Mouse (Mus musculus) midbrain, embryonic 10.5 days (tissue): ENCODE measurements at regions not wholly inside any gene's neighbourhood (a gene's known extent, or its start where the extent isn't known, plus 50 kb on each side); places are given as distances from the start of the nearest gene placed in this dataset.
A peak's percentile ranks its signal among the peaks of the same experiment; 100 is the strongest.

Experiments used
- DNase-seq: peaks from one replicate; pipeline ENCODE4 v3.0.0-alpha.2; 2017; ENCODE audit warnings: low spot score
- H3K27ac ChIP-seq: fragments of 300-500 bp; sonication (generic); replicated peaks from 2 replicates; pipeline ENCODE4 v1.5.1; 2016; ENCODE audit warnings: mild to moderate bottlenecking
- H3K27me3 ChIP-seq: fragments of 300-500 bp; sonication (generic); 2 replicates; pipeline ENCODE4 v1.6.1; 2016; ENCODE audit warnings: low read depth, mild to moderate bottlenecking; ENCODE audit not compliant: poor library complexity, severe bottlenecking
- H3K36me3 ChIP-seq: fragments of 300-500 bp; sonication (generic); 2 replicates; pipeline ENCODE4 v1.6.1; 2016; ENCODE audit warnings: mild to moderate bottlenecking, moderate library complexity
- H3K4me1 ChIP-seq: fragments of 300-500 bp; sonication (generic); 2 replicates; pipeline ENCODE4 v1.6.1; 2016
- H3K4me3 ChIP-seq: fragments of 300-500 bp; sonication (generic); 2 replicates; pipeline ENCODE4 v1.5.1; 2016; ENCODE audit warnings: mild to moderate bottlenecking, moderate library complexity
- H3K9me3 ChIP-seq: fragments of 300-500 bp; sonication (generic); replicated peaks from 2 replicates; pipeline ENCODE4 v1.6.1; 2016; ENCODE audit warnings: mild to moderate bottlenecking
- WGBS: fragments of 180-500 bp; shearing (Covaris S2); methylation state at CpG from one replicate; pipeline ENCODE4 v1.1.7; 2016; 5-methylcytosine and 5-hydroxymethylcytosine counted together

DNA sequence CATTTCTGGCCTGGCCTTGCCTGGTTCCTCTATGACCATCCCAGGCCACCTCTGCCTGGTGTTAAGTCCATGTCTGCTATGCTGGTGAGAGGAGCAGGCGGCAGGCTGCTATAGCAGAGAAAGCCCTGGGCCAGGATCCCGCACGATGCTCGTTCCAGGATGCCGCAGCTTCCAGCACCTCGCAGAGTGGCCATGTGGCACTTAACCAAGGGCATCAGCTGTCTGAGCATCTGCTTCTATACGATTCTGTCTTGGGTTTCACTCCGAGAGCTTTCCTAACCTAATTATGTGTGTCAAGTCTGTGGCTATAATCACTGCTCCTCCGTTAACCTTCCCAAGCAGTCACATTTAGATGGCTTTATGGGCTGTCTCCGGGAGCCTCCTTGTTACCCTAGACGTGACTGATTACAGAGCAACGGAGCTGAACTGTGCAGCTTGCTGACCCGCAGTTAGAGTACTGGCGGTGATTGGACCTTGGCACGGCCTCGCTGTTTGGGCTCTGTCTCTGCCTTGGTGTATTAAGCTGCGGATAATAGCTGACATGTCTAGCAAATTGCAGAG lies 64.4 kb downstream of the Ackr3 start:
- 0 out of 2 replicates have a peak, but pooled peaks cover 6% of the 10 kb centered on the region for H3K27me3 ChIP-seq
- 0 out of 2 replicates have a peak overlapping the region, but pooled peaks have one; percentile 13 for H3K27ac ChIP-seq
- H3K9me3 ChIP-seq, result no peaks in the 10 kb centered on the region
- no peak for DNase-seq
- 82% methylated on average over 17 of the region's 17 CpGs for WGBS
- 0 out of 2 replicates have a peak, but pooled peaks cover 2% of the 10 kb centered on the region for H3K4me1 ChIP-seq
- no peak overlapping the region for H3K4me3 ChIP-seq
- H3K36me3 ChIP-seq, result no peaks in the 10 kb centered on the region

DNA sequence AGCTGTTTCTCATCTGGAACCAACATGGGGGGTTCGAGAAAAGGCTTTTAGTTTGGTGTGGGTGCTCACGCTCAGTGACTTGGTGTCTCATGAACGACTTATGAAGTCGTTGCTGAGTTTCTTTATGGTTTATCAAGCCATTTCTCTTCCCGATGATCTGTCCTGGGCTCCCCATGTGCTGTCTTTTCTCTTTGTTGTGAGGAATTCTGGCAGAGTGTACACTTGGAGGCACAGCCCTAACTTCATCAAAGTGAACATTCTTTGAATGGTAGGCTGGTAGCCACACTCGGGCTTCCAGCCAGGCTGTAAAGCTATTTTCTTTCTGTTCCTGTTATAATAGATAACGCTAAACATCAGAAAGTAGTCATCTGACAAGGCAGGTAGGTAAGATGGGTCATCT lies 65.2 kb downstream of the Ackr3 start:
- Histone ChIP-seq H3K27me3 (0 out of 2 replicates have a peak, but pooled peaks cover 6% of the 10 kb centered on the region), H3K4me1 (0 out of 2 replicates have a peak, but pooled peaks cover 2% of the 10 kb centered on the region), H3K4me3 (no peak overlapping the region), H3K36me3 (no peaks in the 10 kb centered on the region), H3K9me3 (no peaks in the 10 kb centered on the region), H3K27ac (no peak overlapping the region)
- no peak for DNase-seq
- WGBS, result 89% methylated on average over 7 of the region's 7 CpGs

DNA sequence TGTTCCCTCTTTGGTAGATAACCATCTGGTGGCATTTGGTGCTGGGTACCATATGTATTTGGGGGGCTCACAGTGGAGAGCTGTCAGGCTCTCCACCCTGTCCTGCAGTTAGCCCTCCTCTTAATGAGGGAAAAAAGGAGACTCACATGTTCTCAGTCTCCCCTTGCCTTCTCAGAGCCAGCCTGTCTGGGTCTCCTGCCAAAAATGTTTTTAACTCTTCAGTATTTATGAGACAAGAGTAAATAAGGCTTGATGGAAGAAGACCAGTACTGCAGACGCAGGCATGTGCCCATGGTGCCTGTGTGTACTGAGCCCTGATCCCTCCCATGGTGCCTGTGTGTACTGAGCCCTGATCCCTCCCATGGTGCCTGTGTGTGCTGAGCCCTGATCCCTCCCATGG lies 66.1 kb downstream of the Ackr3 start:
- WGBS, result 73% methylated on average over 1 of the region's 1 CpGs
- 0 out of 2 replicates have a peak, but pooled peaks cover 6% of the 10 kb centered on the region for H3K27me3 ChIP-seq
- no peaks in the 10 kb centered on the region for H3K36me3 ChIP-seq
- H3K4me1 ChIP-seq, result 0 out of 2 replicates have a peak, but pooled peaks cover 2% of the 10 kb centered on the region
- no peak overlapping the region for H3K4me3 ChIP-seq
- H3K27ac ChIP-seq, result no peak overlapping the region
- H3K9me3 ChIP-seq, result no peaks in the 10 kb centered on the region
- DNase-seq, result no peak

DNA sequence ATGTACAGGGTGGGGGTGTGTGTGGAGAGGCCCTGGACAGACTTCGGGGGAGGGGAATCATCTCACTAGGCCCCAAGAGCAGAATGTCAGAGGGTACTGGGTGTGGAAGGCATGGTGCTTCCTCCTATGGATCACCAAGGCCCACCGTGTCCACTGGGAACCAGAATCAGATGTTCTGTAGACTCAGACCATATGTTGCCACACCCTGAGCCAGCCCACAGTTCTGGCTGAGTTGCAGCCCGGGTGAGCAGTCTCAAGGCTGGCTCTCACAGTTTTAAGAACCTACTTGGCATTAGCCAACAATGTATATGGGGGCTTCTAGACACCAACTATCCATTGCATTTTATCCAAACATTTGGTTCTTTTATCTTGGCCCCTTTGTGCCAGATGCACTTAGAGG lies 67.5 kb downstream of the Ackr3 start:
- Histone ChIP-seq H3K4me3 (no peak overlapping the region), H3K27me3 (0 out of 2 replicates have a peak, but pooled peaks cover 6% of the 10 kb centered on the region), H3K27ac (no peak overlapping the region; the same call in 1 of the 2 replicates), H3K4me1 (0 out of 2 replicates have a peak, but pooled peaks cover 2% of the 10 kb centered on the region), H3K36me3 (no peaks in the 10 kb centered on the region), H3K9me3 (no peaks in the 10 kb centered on the region)
- DNase-seq, result no peak
- WGBS, result 91% methylated on average over 3 of the region's 3 CpGs

DNA sequence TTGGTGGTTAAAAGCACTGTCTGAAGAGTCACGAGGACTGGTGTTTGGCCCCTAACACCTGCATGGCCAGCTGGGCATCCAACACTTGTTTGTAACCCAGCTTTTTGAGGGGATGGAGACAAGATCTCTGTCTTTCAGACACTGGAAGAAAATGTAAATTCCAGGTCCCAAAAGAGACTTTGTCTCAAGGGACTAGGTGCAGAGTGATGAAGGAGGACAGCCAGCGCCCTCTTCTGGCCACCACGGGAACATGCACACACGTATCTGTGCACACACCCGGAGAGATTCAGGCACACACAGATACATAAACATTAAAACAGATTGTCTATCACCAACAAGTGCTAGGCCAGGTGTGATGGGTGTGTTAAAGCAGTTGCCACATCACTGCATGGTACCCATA lies 68.6 kb downstream of the Ackr3 start:
- H3K4me1 ChIP-seq, result 0 out of 2 replicates have a peak, but pooled peaks cover 3% of the 10 kb centered on the region
- 97% methylated on average over 5 of the region's 5 CpGs for WGBS
- no peak overlapping the region for H3K4me3 ChIP-seq
- no peaks in the 10 kb centered on the region for H3K36me3 ChIP-seq
- H3K27ac ChIP-seq, result no peak overlapping the region
- no peak for DNase-seq
- H3K9me3 ChIP-seq, result no peaks in the 10 kb centered on the region
- H3K27me3 ChIP-seq, result no peaks in the 10 kb centered on the region

DNA sequence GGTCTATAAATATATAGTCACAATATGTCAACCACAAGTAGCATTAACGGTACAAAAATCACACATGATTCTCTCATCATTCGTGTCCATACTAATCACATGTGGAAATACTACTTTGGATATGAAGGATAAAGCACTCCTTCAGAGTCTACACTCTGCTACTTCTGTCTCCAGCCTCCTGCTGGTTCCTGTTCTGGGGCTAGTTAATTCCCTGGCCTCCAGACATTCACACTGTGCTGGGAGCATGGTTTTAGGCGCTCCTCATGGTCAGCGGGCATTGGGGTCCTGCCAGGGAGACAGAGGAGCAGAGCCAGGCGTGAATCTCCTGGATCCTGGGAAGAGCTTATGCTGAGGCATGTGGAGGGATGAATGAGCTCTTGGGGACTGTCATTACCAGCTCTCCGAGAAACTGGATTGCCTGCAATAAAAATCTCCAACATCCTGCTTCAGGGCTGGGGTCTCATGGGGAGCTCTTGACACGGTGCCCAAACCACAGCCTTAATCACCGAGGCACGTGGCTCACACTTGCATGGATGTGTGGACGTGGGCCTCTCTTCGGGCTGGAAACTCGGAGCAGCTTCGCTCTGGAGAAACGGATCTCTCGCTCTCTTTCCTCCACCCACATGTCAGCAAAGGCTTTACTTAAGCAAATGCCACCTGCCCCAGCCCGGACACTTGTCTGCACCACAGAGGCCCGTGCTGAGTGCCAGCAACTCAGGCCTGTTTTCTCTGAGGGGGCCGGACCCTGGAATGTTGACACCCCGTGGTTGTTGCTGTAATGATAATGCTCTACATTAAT lies 69.2 kb downstream of the Ackr3 start:
- 90% methylated on average over 19 of the region's 19 CpGs for WGBS
- H3K4me1 ChIP-seq, result 0 out of 2 replicates have a peak, but pooled peaks cover 4% of the 10 kb centered on the region
- no peak overlapping the region for H3K27ac ChIP-seq
- H3K9me3 ChIP-seq, result no peaks in the 10 kb centered on the region
- no peaks in the 10 kb centered on the region for H3K27me3 ChIP-seq
- H3K4me3 ChIP-seq, result no peak overlapping the region
- no peak for DNase-seq
- no peaks in the 10 kb centered on the region for H3K36me3 ChIP-seq

DNA sequence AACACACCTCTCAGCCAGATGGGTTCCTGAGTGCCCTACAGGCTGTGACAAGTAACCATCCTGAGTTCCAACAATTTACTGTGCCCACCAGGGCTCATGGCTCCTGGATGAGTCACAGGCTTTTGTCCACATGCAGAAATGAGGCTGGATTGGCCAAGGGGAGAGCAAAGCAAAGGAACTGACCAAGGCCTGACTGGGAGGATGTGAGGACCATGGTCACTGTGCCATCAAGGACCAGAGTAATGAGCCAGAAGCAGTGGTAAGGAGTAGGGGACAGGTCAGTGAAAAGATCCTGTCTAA lies 69.8 kb downstream of the Ackr3 start:
- Histone ChIP-seq H3K9me3 (no peaks in the 10 kb centered on the region), H3K36me3 (no peaks in the 10 kb centered on the region), H3K27ac (no peak overlapping the region; the same call in 1 of the 2 replicates), H3K4me1 (0 out of 2 replicates have a peak, but pooled peaks cover 4% of the 10 kb centered on the region), H3K27me3 (no peaks in the 10 kb centered on the region), H3K4me3 (no peak overlapping the region)
- no peak for DNase-seq

DNA sequence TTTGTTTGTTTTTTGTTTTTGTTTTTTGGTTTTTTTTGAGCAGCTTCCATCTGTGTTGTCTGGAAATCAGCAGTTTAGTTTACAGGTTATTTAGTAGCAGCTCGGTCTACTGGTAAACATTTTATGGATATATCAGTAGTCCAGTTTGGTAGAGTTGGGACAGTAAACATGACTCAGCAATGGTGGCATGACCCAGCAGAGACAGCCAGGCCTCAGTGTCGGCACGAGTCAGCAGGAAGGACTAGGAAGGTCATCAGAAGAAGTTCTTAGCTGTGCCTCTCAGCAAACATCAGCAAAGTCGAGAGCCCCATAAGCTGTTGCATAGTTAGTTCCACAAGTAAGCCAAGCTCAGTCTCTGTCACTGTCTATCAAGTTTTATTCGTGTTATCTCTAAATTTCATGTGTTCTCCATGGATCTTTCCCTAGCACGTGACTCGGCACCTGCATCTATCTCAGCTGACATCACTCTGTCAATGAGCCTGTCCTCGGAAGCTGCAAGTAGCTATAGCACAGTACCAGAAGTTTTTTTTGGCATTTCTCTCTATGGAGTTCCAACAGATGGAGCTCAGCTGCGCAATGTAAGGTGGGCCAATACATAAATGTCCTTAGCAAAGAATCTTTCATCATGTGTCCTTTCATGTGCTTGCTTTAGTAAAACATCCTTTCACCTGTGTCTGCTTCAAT lies 71.3 kb downstream of the Ackr3 start:
- H3K27ac ChIP-seq, result no peak overlapping the region
- 91% methylated on average over 9 of the region's 9 CpGs for WGBS
- no peak for DNase-seq
- H3K36me3 ChIP-seq, result no peaks in the 10 kb centered on the region
- no peaks in the 10 kb centered on the region for H3K9me3 ChIP-seq
- no peak overlapping the region for H3K4me3 ChIP-seq
- H3K27me3 ChIP-seq, result no peaks in the 10 kb centered on the region
- peaks cover 15% of the 10 kb centered on the region for H3K4me1 ChIP-seq

DNA sequence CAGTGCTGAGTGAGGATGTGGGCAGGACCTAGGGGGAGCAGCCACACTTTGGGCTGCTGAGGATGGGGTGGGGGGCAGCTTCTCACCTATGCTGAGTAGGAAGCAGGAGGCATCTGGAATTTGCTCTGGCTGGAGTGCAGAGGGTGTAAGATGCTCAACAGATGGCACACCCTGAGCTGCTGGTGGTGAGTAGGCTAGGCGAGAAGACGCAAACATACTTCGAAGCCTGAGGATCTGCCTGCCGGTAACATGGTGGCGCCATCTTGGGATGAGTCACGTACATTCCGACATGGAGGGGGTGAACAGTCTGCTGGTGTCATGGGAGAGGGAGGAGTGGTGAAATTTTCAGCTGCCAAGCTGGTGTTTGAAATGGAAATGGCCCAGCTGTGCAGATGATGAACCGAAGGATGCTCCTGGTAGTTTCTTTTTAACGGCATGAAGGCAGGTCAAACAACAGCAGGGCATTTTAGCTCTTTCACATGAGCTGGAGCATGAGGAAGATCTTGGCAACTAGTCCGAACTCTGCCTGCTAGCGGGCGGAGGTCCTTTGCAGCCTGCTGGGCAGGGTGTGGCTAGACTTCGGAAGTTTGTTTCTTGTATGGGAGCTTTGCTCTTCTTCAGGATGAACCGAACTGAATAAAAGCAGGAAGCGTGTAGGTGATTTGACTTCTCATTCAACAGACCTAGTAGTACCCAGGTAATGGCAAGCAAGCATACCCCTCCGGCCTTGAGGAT lies 72.2 kb downstream of the Ackr3 start:
- WGBS, result 90% methylated on average over 16 of the region's 16 CpGs
- DNase-seq, result no peak
- no peaks in the 10 kb centered on the region for H3K9me3 ChIP-seq
- H3K27me3 ChIP-seq, result no peaks in the 10 kb centered on the region
- peaks cover 20% of the 10 kb centered on the region for H3K4me1 ChIP-seq
- H3K4me3 ChIP-seq, result no peak overlapping the region
- H3K36me3 ChIP-seq, result no peaks in the 10 kb centered on the region
- no peak overlapping the region for H3K27ac ChIP-seq

DNA sequence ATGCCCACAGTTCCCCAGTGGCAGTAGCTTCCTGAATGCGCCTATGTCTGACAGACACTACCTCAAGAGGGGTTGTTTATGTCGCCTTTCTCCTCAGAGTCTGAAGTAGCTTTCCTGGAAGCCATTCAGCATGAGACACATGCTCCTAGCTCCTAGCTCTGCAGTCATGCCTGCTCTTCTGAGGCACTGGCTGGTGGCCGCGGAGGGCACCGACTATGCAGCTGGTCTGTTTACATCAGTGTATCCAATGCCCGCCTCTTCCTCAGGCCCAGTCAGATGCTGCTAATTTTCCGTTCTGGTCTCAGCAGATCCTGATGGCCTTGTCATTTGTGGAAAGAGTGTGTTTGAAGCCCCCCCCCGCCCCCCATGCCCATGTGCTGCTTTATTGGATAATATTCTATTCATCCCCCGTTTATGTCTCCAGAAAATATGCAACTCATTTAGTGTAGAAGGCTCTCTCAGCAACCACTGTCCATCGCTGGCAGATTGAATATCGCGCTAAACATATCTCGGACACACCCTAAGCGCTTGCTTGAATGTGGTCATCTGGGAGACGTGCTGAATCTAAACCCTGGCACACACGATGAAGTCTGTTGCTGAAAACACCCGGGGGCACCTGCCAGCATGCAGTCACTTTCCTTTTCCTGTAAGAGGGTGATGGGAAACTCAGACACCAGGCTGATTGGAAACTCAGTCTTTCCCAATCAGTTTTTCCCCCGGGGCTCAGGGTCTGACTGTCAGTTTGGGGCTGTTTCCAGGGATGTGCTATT lies 73.9 kb downstream of the Ackr3 start:
- no peak overlapping the region for H3K4me3 ChIP-seq
- no peak for DNase-seq
- WGBS, result 92% methylated on average over 18 of the region's 18 CpGs
- H3K9me3 ChIP-seq, result no peaks in the 10 kb centered on the region
- H3K36me3 ChIP-seq, result no peaks in the 10 kb centered on the region
- peak overlapping the region; percentile 47 for H3K27ac ChIP-seq
- H3K4me1 ChIP-seq, result peaks cover 25% of the 10 kb centered on the region
- no peaks in the 10 kb centered on the region for H3K27me3 ChIP-seq

DNA sequence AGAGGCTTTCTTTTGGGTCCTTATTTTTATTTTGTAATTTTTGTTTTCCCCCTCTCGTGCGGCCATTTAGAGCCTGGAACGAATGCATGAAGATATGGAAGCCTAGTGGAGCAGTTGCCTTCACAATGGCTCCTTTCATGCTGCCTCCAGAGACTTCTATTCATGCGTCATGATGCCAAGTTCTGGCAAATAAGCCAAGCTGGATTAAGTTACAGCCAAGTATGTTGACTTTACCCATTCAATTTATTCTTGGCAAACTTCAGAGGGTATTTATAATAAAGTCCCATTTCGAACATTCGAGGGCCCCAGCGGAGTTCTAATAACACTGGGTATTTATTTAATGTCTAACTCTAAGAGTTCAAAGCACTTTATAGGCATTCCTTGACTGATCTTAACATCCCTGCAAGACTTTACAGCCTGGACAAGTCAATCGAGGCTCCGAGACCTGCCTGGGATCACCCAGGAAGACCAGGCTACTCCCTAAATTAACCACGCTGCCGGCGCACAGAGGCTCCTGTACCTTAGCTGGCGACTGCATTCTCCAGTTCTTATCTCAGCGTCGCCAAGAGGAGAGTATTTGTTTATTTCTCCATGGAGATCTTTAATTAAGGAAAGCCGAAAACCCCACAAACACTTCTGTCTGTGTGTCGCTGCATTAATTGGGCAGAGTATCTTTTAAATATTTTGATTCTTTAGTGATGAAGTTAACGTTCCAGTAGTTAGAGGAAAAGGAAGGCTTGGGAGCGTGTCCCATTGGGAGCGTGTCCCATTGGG lies 75.5 kb downstream of the Ackr3 start:
- Histone ChIP-seq H3K36me3 (no peaks in the 10 kb centered on the region), H3K9me3 (no peaks in the 10 kb centered on the region), H3K27me3 (no peaks in the 10 kb centered on the region), H3K27ac (no peak overlapping the region), H3K4me1 (peaks cover 40% of the 10 kb centered on the region), H3K4me3 (no peak overlapping the region)
- WGBS, result 82% methylated on average over 20 of the region's 20 CpGs
- DNase-seq, result no peak
